Comparison of ENCODE assay signal across 22 mouse cellular contexts in genomic region chr8:118689849-118690248, GRCm38 (mm10).
DNase-seq lines count a peak whose midpoint lies in the region; ATAC-seq lines count a peak whose summit lies in the region.
"Had no signal": no experiment of that assay in that cellular context is flagged by ENCODE, and none has a peak within 500 bp of the region (broad histone marks: within the 10 kb centered on the region; RNA-seq: fewer than 3 reads in every experiment).

No protein-coding gene starts in this region.

- WGBS in kidney, embryonic 14.5 days: 28% methylated on average over 1 of the region's 1 CpGs
- WGBS in kidney, embryonic 16.5 days: 27% methylated on average over 1 of the region's 1 CpGs

- no peak for DNase-seq in kidney, postnatal 10 days
- DNase-seq in kidney, postnatal 14 days: no peak
- DNase-seq: adrenal gland, adult 2 months; adrenal gland, postnatal 10 days; adrenal gland, postnatal 25 days; cerebellum, adult 11-12 months; cerebellum, adult 2 months; cerebellum, adult 9-11 months; cerebellum, postnatal 14 days; cerebellum, postnatal 36 days; embryo, embryonic 11 days had no signal

- peaks cover 3% of the 10 kb centered on the region; the same call in 1 of the 2 replicates for H3K4me1 ChIP-seq in kidney, embryonic 14.5 days (ENCODE audit: control insufficient read depth, insufficient read depth, low read length)
- H3K4me1 ChIP-seq in kidney, embryonic 16.5 days (ENCODE audit: insufficient read depth, low read length): 0 out of 2 replicates have a peak, but pooled peaks cover 13% of the 10 kb centered on the region
- H3K4me1 ChIP-seq in megakaryocyte, embryonic 14.5 days: no peaks in the 10 kb centered on the region
- H3K4me1 ChIP-seq: embryonic facial prominence, embryonic 13.5 days; embryonic facial prominence, embryonic 15.5 days; forebrain, embryonic 12.5 days had no signal

- H3K4me3 ChIP-seq in kidney, embryonic 14.5 days (ENCODE audit: low read length): no peak overlapping the region
- no peak overlapping the region for H3K4me3 ChIP-seq in kidney, embryonic 16.5 days (ENCODE audit: low read length)
- H3K4me3 ChIP-seq in megakaryocyte, embryonic 14.5 days (replicated peaks): peak overlapping the region; percentile 14
- H3K4me3 ChIP-seq: embryonic facial prominence, embryonic 13.5 days; embryonic facial prominence, embryonic 15.5 days; erythroblast, embryonic 14.5 days; forebrain, embryonic 10.5 days; forebrain, embryonic 12.5 days had no signal

- no peaks in the 10 kb centered on the region for H3K36me3 ChIP-seq in kidney, embryonic 14.5 days (ENCODE audit: control insufficient read depth, insufficient read depth, low read length)
- no peaks in the 10 kb centered on the region for H3K36me3 ChIP-seq in kidney, embryonic 16.5 days (ENCODE audit: insufficient read depth, low read length)
- no peaks in the 10 kb centered on the region for H3K36me3 ChIP-seq in megakaryocyte, embryonic 14.5 days (replicated peaks; ENCODE audit: low read length)
- H3K36me3 ChIP-seq: embryonic facial prominence, embryonic 13.5 days; embryonic facial prominence, embryonic 15.5 days; forebrain, embryonic 10.5 days; forebrain, embryonic 12.5 days had no signal

- no peak overlapping the region for H3K4me2 ChIP-seq in kidney, embryonic 14.5 days (replicated peaks; ENCODE audit: low read depth, low read length)
- H3K4me2 ChIP-seq in kidney, embryonic 16.5 days (replicated peaks; ENCODE audit: low read depth, low read length): no peak overlapping the region
- H3K4me2 ChIP-seq: embryonic facial prominence, embryonic 13.5 days; embryonic facial prominence, embryonic 15.5 days; forebrain, embryonic 12.5 days had no signal

- no peak overlapping the region for H3K9ac ChIP-seq in kidney, embryonic 14.5 days (ENCODE audit: low read depth, low read length)
- no peak overlapping the region for H3K9ac ChIP-seq in kidney, embryonic 16.5 days (replicated peaks; ENCODE audit: low read length)
- H3K9ac ChIP-seq: embryonic facial prominence, embryonic 13.5 days; embryonic facial prominence, embryonic 15.5 days; forebrain, embryonic 12.5 days had no signal

- ATAC-seq in kidney, embryonic 14.5 days (ENCODE audit: low FRiP score, low TSS enrichment): peak; percentile 75
- ATAC-seq in kidney, embryonic 16.5 days (ENCODE audit: low FRiP score, low TSS enrichment): peak; percentile 61; the same call in 1 of the 2 replicates
- no peak for ATAC-seq in megakaryocyte, adult 5-6 weeks (ENCODE audit: poor library complexity, severe bottlenecking)
- ATAC-seq: forebrain, embryonic 14.5 days; forebrain, embryonic 16.5 days had no signal

- no peak overlapping the region for H3K27ac ChIP-seq in kidney, embryonic 14.5 days (ENCODE audit: low read depth, low read length)
- no peak overlapping the region for H3K27ac ChIP-seq in kidney, embryonic 16.5 days (ENCODE audit: low read length)
- H3K27ac ChIP-seq: embryonic facial prominence, embryonic 13.5 days; embryonic facial prominence, embryonic 15.5 days; forebrain, embryonic 10.5 days; forebrain, embryonic 12.5 days had no signal

- H3K27me3 ChIP-seq in kidney, embryonic 14.5 days (ENCODE audit: control insufficient read depth, insufficient read depth, low read length): no peaks in the 10 kb centered on the region
- no peaks in the 10 kb centered on the region for H3K27me3 ChIP-seq in kidney, embryonic 16.5 days (ENCODE audit: insufficient read depth, low read length)
- H3K27me3 ChIP-seq in megakaryocyte, embryonic 14.5 days (replicated peaks): no peaks in the 10 kb centered on the region
- H3K27me3 ChIP-seq: embryonic facial prominence, embryonic 13.5 days; embryonic facial prominence, embryonic 15.5 days; forebrain, embryonic 12.5 days had no signal

- H3K9me3 ChIP-seq in kidney, embryonic 14.5 days (ENCODE audit: control insufficient read depth, low read length): no peaks in the 10 kb centered on the region
- H3K9me3 ChIP-seq in kidney, embryonic 16.5 days (ENCODE audit: low read length): peaks cover 5% of the 10 kb centered on the region; the same call in 1 of the 2 replicates
- peaks cover 74% of the 10 kb centered on the region for H3K9me3 ChIP-seq in megakaryocyte, embryonic 14.5 days
- H3K9me3 ChIP-seq: embryonic facial prominence, embryonic 13.5 days; embryonic facial prominence, embryonic 15.5 days; forebrain, embryonic 10.5 days; forebrain, embryonic 12.5 days had no signal
